Mouse (Mus musculus) gastrocnemius, postnatal 10 days (tissue): ENCODE data around the gene Hmcn1. TPM values are rescaled to one million over a fixed set of nuclear protein-coding genes. Genes with fewer than 3 reads are reported as not detected.
A peak's percentile ranks its signal among the peaks of the same experiment; 100 is the strongest.

ENCODE experiments used
- DNase-seq: peaks from one replicate; pipeline ENCODE4 v3.0.0; 2021; ENCODE audit warnings: mixed read lengths
- total RNA-seq, 2 experiments: library from RNA; stranded (reverse); gene quantifications; 2 replicates each; pipeline ENCODE4 v1.2.3; 2021

Gene Hmcn1
- total RNA-seq, 2 experiments from 2014 or later = 10.3 to 13.1 TPM

GRCm38 (mm10) chr1:150992711-150993161, 499 bp downstream of the Hmcn1 start:
- no peak for DNase-seq

GRCm38 (mm10) chr1:150991745-150992554, 1.3 kb downstream of the Hmcn1 start:
- no peak for DNase-seq

- DNase-seq = no peak
Observed at GRCm38 (mm10) chr1:150984888-150985287, 8.3 kb downstream of the Hmcn1 start.

GRCm38 (mm10) chr1:150984092-150984503, 9.1 kb downstream of the Hmcn1 start:
- DNase-seq = no peak

- no peak for DNase-seq
Observed at GRCm38 (mm10) chr1:150978651-150979050, 14.6 kb downstream of the Hmcn1 start.

- no peak for DNase-seq
Observed at GRCm38 (mm10) chr1:150976263-150976662, 17.0 kb downstream of the Hmcn1 start.

- no peak for DNase-seq
Observed at GRCm38 (mm10) chr1:150959486-150960074, 33.7 kb downstream of the Hmcn1 start.

GRCm38 (mm10) chr1:150951004-150951403, 42.2 kb downstream of the Hmcn1 start:
- no peak for DNase-seq

- DNase-seq = peak; percentile 15
Observed at GRCm38 (mm10) chr1:150950046-150950445, 43.2 kb downstream of the Hmcn1 start.

- no peak for DNase-seq
Observed at GRCm38 (mm10) chr1:150948911-150949310, 44.3 kb downstream of the Hmcn1 start.

GRCm38 (mm10) chr1:150943601-150944000, 49.6 kb downstream of the Hmcn1 start:
- DNase-seq = no peak

GRCm38 (mm10) chr1:150942143-150942542, 51.1 kb downstream of the Hmcn1 start:
- DNase-seq = no peak

GRCm38 (mm10) chr1:150936821-150937220, 56.4 kb downstream of the Hmcn1 start:
- no peak for DNase-seq

GRCm38 (mm10) chr1:150933616-150934015, 59.6 kb downstream of the Hmcn1 start:
- peak; percentile 24 for DNase-seq

- no peak for DNase-seq
Observed at GRCm38 (mm10) chr1:150920860-150921259, 72.4 kb downstream of the Hmcn1 start.

GRCm38 (mm10) chr1:150920276-150920675, 73.0 kb downstream of the Hmcn1 start:
- peak; percentile 68 for DNase-seq

- peak; percentile 8 for DNase-seq
Observed at GRCm38 (mm10) chr1:150914936-150915335, 78.3 kb downstream of the Hmcn1 start.

- no peak for DNase-seq
Observed at GRCm38 (mm10) chr1:150913586-150914136, 79.6 kb downstream of the Hmcn1 start.

- DNase-seq = peak; percentile 17
Observed at GRCm38 (mm10) chr1:150909642-150910041, 83.6 kb downstream of the Hmcn1 start.

GRCm38 (mm10) chr1:150893677-150894188, 99.5 kb downstream of the Hmcn1 start:
- DNase-seq = no peak

- DNase-seq = no peak
Observed at GRCm38 (mm10) chr1:150890017-150890416, 103.2 kb downstream of the Hmcn1 start.

- no peak for DNase-seq
Observed at GRCm38 (mm10) chr1:150886267-150886666, 107.0 kb downstream of the Hmcn1 start.

- no peak for DNase-seq
Observed at GRCm38 (mm10) chr1:150878421-150878820, 114.8 kb downstream of the Hmcn1 start.
